Mouse (Mus musculus): Measurements from ENCODE around the gene Tex36. TPM values are rescaled to one million over a fixed set of nuclear protein-coding genes. Genes with fewer than 3 reads are reported as not detected.

Gene Tex36
- polyA plus RNA-seq, 1 experiment from 2014 or later, result 0.32 TPM

DNA sequence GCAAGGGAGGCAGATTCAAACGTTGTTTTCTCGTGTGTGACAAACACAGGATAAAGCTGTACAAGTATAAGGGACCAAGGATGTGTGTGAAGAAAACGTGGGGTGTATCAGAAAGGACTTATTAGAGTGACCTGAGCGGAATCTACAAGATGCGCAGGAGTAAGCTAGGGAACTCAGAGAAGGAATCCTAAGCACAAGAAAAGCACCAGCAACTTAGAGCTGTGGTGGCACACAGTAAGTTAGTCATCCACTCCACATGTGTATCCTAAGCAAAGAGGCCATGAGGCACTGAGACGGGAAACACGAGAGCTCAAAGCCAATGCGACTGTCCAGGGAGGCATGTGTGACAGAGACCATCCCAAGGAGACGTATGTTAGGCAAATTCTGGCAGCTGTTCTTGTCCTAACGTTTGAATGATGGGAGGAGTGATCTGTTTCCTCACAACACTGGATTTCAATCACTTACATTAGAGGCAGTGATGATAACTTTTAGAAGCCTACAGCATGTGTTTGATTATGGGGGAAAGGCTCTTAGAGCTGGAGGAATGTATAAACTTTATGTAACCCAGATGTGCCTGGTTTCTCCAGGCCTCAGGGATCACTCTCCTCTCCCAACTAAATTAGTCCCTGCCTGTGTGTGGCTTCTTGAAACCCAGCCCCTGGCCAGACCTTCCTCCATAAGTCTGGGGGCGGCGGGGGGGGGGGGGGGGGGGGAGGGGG lies 33.1 kb upstream of the Tex36 start:
- 46% methylated on average over 10 of the region's 12 CpGs for WGBS
- H3K4me2 ChIP-seq (ENCODE audit: low read length), result no peak overlapping the region
- no peak for ATAC-seq (replicated peaks; ENCODE audit: low FRiP score, low read depth)
- H3K9me3 ChIP-seq (replicated peaks; ENCODE audit: low read length), result no peaks in the 10 kb centered on the region
- no peak overlapping the region for H3K27ac ChIP-seq
- no peak overlapping the region for H3K9ac ChIP-seq (ENCODE audit: low read depth, low read length)
- no peaks in the 10 kb centered on the region for H3K4me1 ChIP-seq (replicated peaks; ENCODE audit: insufficient read depth, low read length)
- H3K4me3 ChIP-seq (replicated peaks; ENCODE audit: low read depth, low read length), result no peak overlapping the region
- no peak for TF ChIP-seq CTCF (IDR thresholded peaks at IDR 0.05; ENCODE audit: low read depth)
- no peaks in the 10 kb centered on the region for H3K27me3 ChIP-seq (ENCODE audit: insufficient read depth, low read length)
- no peaks in the 10 kb centered on the region for H3K36me3 ChIP-seq (ENCODE audit: insufficient read depth, low read length)
- no peak for DNase-seq (ENCODE audit: low spot score)

DNA sequence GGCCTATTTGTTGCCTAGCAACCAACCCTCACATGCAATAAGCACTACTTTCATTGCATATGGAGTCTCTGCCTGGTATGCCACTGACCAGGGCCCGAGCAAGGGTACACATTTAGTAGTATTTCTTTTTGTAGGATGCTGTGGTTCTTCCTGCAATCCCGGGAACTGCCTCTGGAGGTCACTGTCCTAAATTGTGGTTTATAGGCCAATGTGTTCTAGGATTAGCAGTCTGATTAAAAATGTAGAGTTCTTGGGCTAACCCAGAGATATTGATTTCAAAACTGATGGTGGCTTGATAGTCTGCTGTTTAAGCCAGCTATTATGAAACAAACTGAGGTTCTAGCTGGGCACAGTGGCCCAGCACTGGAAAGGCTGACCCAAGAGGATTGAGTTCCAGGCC lies 30.5 kb upstream of the Tex36 start:
- DNase-seq (ENCODE audit: low spot score) (peak; percentile 59), ATAC-seq (replicated peaks; ENCODE audit: low FRiP score, low read depth) (no peak)
- no peak overlapping the region for H3K4me2 ChIP-seq (ENCODE audit: low read length)
- H3K27me3 ChIP-seq (ENCODE audit: insufficient read depth, low read length), result no peaks in the 10 kb centered on the region
- no peak overlapping the region for H3K27ac ChIP-seq
- TF ChIP-seq CTCF (IDR thresholded peaks at IDR 0.05; ENCODE audit: low read depth), result peak; percentile 69
- no peaks in the 10 kb centered on the region for H3K9me3 ChIP-seq (replicated peaks; ENCODE audit: low read length)
- 23% methylated on average over 2 of the region's 2 CpGs for WGBS
- H3K4me3 ChIP-seq (replicated peaks; ENCODE audit: low read depth, low read length), result no peak overlapping the region
- no peaks in the 10 kb centered on the region for H3K36me3 ChIP-seq (ENCODE audit: insufficient read depth, low read length)
- no peaks in the 10 kb centered on the region for H3K4me1 ChIP-seq (replicated peaks; ENCODE audit: insufficient read depth, low read length)
- H3K9ac ChIP-seq (ENCODE audit: low read depth, low read length), result no peak overlapping the region

DNA sequence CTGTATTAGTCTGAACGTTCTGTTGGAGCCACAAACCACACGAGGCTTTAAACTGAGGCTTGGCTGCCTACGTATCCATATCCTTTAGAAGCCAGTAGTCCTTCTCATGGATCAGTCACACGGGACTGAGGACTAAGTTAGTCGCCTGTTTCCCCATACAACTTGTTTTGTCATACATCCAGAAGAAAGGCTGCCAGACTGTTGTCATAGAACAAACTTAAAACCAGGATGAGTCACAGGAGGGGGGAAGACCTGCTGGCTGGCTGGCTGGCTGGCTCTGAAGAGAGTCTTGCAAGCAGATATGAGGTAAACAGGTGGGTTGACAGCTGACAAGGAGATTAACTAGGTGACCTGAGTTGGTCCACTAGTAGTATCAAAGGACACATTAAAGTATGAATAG lies 28.9 kb upstream of the Tex36 start:
- Histone ChIP-seq H3K4me3 (replicated peaks; ENCODE audit: low read depth, low read length) (no peak overlapping the region), H3K9ac (ENCODE audit: low read depth, low read length) (no peak overlapping the region), H3K4me1 (replicated peaks; ENCODE audit: insufficient read depth, low read length) (no peaks in the 10 kb centered on the region), H3K27me3 (ENCODE audit: insufficient read depth, low read length) (no peaks in the 10 kb centered on the region), H3K9me3 (replicated peaks; ENCODE audit: low read length) (no peaks in the 10 kb centered on the region), H3K36me3 (ENCODE audit: insufficient read depth, low read length) (no peaks in the 10 kb centered on the region), H3K4me2 (ENCODE audit: low read length) (no peak overlapping the region), H3K27ac (no peak overlapping the region)
- TF ChIP-seq CTCF (IDR thresholded peaks at IDR 0.05; ENCODE audit: low read depth), result no peak
- no peak for ATAC-seq (replicated peaks; ENCODE audit: low FRiP score, low read depth)
- 78% methylated on average over 5 of the region's 5 CpGs for WGBS
- no peak for DNase-seq (ENCODE audit: low spot score)

DNA sequence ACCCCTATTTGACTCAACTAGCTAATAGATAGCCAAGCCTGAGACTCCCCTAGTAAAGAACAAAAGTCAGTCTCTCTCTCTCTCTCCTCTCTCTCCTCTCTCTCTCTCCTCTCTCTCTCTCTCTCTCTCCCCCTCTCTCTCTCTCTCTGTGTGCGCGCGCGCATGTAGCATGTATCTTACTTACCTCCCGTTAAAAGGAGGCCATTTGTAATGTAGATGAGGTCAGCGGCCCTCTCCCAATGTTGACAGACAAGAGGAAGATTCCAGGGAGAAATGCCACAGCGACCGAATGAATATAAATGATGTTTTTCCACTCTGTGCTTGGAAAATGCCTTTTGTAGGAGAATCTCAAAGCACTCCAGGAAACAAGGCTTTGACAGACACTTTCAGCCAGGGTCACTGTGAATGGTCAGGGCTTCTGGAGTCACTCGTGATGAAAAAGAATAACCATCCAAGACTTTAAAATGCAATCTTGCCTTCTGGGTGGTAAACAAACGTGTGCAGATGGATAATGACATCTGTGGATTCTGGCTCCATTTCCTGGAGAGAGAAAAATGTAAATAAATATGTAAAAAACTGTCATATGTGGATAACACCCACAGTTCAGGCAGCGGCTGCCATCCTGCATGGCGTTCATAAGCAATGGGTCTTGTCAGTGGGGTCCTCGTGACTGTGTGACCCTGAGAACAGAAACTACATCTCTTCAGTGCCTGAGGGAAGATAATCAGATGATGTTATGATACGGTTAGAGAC lies 25.4 kb upstream of the Tex36 start:
- WGBS, result 60% methylated on average over 14 of the region's 14 CpGs
- H3K27me3 ChIP-seq (ENCODE audit: insufficient read depth, low read length), result no peaks in the 10 kb centered on the region
- H3K4me1 ChIP-seq (replicated peaks; ENCODE audit: insufficient read depth, low read length), result no peaks in the 10 kb centered on the region
- H3K9ac ChIP-seq (ENCODE audit: low read depth, low read length), result no peak overlapping the region
- ATAC-seq (replicated peaks; ENCODE audit: low FRiP score, low read depth) (no peak), DNase-seq (ENCODE audit: low spot score) (no peak)
- H3K4me3 ChIP-seq (replicated peaks; ENCODE audit: low read depth, low read length), result no peak overlapping the region
- no peaks in the 10 kb centered on the region for H3K36me3 ChIP-seq (ENCODE audit: insufficient read depth, low read length)
- no peak overlapping the region for H3K27ac ChIP-seq
- no peak overlapping the region for H3K4me2 ChIP-seq (ENCODE audit: low read length)
- TF ChIP-seq CTCF (IDR thresholded peaks at IDR 0.05; ENCODE audit: low read depth), result no peak
- no peaks in the 10 kb centered on the region for H3K9me3 ChIP-seq (replicated peaks; ENCODE audit: low read length)

DNA sequence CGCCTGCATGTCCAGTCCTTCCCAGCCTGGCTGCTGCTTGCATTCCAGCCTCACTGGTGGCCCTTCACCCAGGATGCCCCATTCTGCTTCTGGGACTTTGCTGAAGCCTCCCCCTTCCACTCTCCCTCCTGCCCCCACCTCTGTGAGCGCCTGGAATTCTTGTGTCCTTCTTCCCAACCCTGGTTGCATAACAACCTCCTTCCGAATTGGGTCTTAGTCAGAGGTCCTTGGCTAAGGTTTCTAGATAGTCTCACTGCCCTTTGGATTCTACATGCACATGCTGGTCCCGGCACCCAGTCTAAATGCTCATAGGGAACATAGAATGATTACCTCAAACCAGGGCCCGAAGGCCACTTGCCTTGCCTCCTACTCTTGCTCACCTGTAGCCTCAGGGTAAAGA lies 21.3 kb upstream of the Tex36 start:
- H3K4me3 ChIP-seq (replicated peaks; ENCODE audit: low read depth, low read length), result no peak overlapping the region
- no peak overlapping the region for H3K27ac ChIP-seq
- no peaks in the 10 kb centered on the region for H3K27me3 ChIP-seq (ENCODE audit: insufficient read depth, low read length)
- H3K9ac ChIP-seq (ENCODE audit: low read depth, low read length), result no peak overlapping the region
- no peak for ATAC-seq (replicated peaks; ENCODE audit: low FRiP score, low read depth)
- 86% methylated on average over 5 of the region's 5 CpGs for WGBS
- DNase-seq (ENCODE audit: low spot score), result no peak
- no peaks in the 10 kb centered on the region for H3K4me1 ChIP-seq (replicated peaks; ENCODE audit: insufficient read depth, low read length)
- H3K4me2 ChIP-seq (ENCODE audit: low read length), result no peak overlapping the region
- no peaks in the 10 kb centered on the region for H3K9me3 ChIP-seq (replicated peaks; ENCODE audit: low read length)
- no peaks in the 10 kb centered on the region for H3K36me3 ChIP-seq (ENCODE audit: insufficient read depth, low read length)
- TF ChIP-seq CTCF (IDR thresholded peaks at IDR 0.05; ENCODE audit: low read depth), result no peak

DNA sequence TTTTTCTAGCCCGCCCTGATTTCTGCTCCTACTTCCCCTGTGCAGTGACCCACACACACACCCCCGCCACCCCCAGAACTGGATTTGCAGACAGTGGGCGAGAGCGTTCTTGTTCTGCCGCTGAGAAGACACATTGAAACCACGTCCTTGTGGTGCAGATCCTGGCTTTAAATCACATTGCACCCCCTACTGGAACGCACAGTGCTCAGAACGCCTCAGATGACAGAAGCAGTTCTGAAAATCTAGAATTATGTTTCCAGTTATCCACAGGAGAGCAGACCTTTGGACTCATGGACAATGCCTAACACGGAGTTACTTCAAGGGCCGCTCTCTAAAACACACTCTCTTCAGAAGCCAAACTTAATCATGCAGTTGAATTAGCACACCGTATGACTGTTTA lies 18.8 kb upstream of the Tex36 start:
- peak; percentile 75 for TF ChIP-seq CTCF (IDR thresholded peaks at IDR 0.05; ENCODE audit: low read depth)
- Histone ChIP-seq H3K27ac (no peak overlapping the region), H3K4me1 (replicated peaks; ENCODE audit: insufficient read depth, low read length) (no peaks in the 10 kb centered on the region), H3K4me2 (ENCODE audit: low read length) (peak overlapping the region; percentile 41), H3K27me3 (ENCODE audit: insufficient read depth, low read length) (no peaks in the 10 kb centered on the region), H3K9me3 (replicated peaks; ENCODE audit: low read length) (no peaks in the 10 kb centered on the region), H3K36me3 (ENCODE audit: insufficient read depth, low read length) (no peaks in the 10 kb centered on the region), H3K4me3 (replicated peaks; ENCODE audit: low read depth, low read length) (no peak overlapping the region), H3K9ac (ENCODE audit: low read depth, low read length) (no peak overlapping the region)
- WGBS, result 14% methylated on average over 11 of the region's 11 CpGs
- ATAC-seq (replicated peaks; ENCODE audit: low FRiP score, low read depth) (no peak; the same call in 1 of the 2 replicates), DNase-seq (ENCODE audit: low spot score) (peak; percentile 72)
